Mouse (Mus musculus) ovary, adult 2 months (tissue): ENCODE results near the gene Tdrkh. TPM values are rescaled to one million over a fixed set of nuclear protein-coding genes. Genes with fewer than 3 reads are reported as not detected.

Experiments
- polyA plus RNA-seq: library from polyadenylated mRNA; depleted of rRNA; stranded (reverse); fragments of >200 nt; gene quantifications from 2 replicates; pipeline ENCODE4 v1.2.3, GENCODE M21; 2012; rRNA removed

Tdrkh gene
- polyA plus RNA-seq: 0.12 and 0.98 TPM in 2 replicates

DNA sequence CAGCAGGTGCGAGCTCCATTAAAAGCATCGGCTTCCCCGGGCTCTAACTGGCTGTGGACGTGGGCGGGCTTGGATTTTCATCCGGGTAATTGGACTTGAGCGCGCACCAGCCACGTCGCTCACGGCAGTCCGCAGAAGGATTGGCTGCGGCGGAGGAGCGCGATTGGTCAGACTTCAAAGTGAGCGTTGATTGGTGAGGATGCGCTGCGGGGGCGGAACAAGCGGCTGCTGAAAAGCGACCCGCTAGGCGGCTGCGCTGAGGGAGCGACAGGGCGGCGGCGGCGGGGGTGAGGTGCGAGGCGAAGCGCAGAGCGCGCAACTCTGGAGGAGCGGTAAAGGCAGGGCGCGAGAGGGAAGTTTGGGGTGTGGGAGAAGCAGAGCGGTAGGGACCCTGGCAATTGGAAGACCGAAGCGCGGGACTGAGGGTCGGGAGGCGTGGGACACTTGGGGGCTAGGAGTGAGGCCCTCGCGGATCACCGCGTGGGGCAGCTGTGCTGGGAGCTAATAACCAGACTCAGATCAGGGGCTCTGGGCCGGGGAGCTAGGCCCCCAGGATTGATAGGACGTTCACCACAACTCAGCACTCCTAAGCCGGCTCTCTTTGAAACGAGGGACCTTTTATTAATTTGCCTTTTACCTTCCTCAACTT, at the start of gene Tdrkh:
TSS of gene Tdrkh (plus strand) at position 243 of the 649 bp plus-strand sequence.

DNA sequence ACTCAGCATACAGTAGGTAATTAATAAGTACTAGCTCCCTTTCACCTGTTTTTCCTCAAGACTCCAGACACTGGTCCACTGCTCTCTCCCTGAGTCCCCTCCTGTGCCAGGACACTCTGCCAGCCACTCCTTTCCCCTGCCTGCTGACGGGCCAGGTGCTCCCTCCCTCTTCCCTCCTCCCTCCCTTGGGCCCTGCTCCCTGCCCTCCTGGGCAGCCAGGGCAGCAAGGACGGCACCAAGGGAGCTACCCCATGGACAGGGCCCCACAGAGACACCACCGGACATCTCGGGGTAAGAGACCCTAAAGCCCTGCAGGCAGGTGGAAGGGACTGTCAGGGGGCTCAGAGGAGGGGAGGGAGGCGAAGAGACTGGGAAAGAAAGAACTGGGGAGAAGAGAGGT, 40.4 kb upstream of the Tdrkh start, which contains the start of gene Rorc:
TSS of gene Rorc (plus strand) at position 154 of the 400 bp plus-strand sequence.

DNA sequence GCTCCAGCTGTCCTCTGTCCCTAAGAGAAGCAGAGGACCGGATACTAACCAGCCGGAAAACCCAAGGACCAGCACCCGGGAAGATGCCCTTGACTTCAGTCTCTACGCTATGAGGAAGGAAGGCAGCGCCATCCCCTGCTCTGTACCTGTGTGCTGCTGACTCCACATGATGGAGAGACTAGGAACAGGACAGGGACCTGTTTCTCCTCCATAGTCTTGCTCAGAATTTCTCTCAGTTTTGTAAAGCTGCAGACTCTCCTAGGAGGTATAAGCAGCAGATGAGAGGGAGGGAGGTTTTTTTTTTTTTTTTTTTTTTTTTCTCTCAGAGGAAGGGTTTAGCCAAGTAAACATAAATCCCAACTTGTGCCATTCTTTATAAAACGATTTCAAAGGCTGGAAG, 14.9 kb upstream of the Tdrkh start, which contains the start of gene Lingo4:
TSS of gene Lingo4 (plus strand) at position 301 of the 400 bp plus-strand sequence.

DNA sequence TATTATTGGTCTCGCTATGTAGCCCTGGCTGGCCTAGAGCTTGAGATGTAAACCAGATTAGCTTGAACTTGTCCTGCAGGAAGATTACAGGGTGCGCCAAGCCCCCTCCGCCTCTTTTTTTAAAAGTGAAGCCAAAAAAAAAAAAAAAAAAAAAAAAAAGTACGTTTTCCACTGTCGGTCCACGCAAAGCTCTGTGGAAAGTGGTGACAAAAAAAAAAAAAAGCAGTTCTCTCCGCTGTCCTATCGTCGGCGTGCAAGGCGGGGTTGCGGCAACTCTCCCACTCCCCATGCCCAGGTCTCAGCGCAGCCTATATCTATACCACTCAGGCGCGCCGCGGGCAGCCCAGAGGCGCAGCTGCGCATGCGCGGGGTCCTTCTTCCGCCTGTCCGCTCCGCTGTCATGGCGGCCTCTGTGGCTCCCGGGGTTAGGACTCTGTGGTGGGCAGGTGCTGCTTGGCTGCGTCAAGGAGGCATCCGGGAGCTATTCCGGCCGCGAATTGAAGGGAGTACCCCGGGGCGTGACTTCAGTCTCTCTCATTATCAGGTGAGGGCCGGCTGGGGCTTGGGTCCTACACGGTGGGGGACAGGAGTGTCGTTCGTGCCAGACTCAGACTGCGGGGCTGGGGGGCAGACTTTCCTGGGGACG, 30.0 kb downstream of the Tdrkh start, which contains the start of gene Mrpl9:
TSS of gene Mrpl9 (plus strand) at position 368 of the 646 bp plus-strand sequence.

DNA sequence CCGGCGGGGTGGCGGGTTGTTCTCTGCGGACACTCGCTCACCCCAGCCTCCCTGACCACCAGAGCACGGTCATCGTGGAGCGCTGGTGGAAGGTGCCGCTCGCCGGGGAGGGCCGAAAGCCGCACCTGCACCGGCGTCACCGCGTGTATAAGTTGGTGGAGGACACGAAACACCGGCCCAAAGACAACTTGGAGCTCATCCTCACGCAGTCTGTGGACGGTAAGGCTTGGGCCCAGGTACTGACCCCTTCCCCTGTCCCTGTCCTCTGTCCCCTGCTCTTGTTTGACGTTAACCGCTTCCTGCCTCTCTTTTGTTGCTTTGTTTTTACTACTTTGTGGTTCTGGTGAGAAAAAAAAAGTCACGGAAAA, 30.5 kb downstream of the Tdrkh start, which contains the start of gene Oaz3:
TSS of gene Oaz3 (minus strand) at position 319 of the 368 bp plus-strand sequence.

DNA sequence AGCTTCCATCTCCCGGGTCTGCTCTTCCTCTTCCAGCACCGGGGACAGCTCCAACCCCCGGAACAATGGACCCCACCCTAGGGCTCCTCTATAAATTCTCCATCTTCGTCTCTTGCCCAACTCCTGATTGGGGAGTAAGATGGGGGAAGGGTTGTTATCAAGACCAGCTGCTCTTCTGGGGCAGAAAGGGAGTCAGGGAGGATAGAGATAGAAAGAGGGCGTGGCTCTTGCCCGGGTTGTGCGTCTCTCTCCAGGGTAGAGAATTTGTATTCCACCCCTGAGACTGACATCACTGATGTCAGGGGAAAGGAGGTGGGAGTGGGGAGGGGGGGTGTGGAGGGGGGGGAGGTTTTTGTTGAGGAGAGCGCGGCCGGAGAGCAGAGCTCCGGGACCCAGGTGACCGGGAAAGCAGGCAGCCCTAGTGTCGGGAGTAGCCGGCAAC, 64.9 kb downstream of the Tdrkh start, which contains the start of gene Celf3:
TSS of gene Celf3 (plus strand) at position 315 of the 442 bp plus-strand sequence.

DNA sequence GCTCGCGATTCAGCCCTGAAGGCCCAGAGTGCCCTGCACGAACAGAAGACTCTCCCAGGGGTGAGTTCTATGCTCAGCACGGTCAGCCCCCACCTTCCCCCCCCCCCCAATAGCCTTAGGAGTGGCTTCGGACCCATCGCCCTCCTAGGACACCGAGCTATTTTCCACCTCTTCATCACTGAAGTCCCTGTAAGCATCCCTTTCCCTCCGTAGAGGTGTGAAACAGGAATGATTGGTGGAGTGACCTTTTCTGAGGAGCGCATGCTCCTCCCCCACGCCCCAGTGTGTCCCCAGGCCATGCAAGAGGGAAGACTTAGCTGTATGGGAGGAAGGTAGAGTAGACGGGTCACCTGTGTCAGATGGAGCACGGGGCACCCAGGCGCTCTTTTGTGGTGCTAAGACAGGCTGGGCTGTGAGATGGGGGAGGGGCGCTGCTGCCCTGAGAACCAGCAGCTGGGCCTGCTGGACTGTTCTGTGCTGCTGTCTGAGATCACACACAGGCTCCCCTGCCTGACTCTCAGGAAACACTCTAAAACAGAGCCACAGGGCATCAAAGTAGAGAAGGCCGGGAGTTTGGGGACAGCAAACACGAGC, 67.3 kb downstream of the Tdrkh start, which contains the start of gene Riiad1:
TSS of gene Riiad1 (minus strand) at position 51 of the 594 bp plus-strand sequence.

Other genes with a start within 250 kb of the Tdrkh start
- gene Gm10696, start 235.1 kb upstream of the Tdrkh start, polyA plus RNA-seq: not detected in 2 replicates
- not detected in 2 replicates for gene Gm5286, start 216.6 kb upstream of the Tdrkh start, polyA plus RNA-seq
- gene Gm4778, start 149.2 kb upstream of the Tdrkh start, polyA plus RNA-seq: not detected in 2 replicates
- gene Them4, start 103.2 kb upstream of the Tdrkh start, polyA plus RNA-seq: 0.36 and 0.54 TPM in 2 replicates
- 0.69 and 1.2 TPM in 2 replicates for gene Them5, start 71.2 kb upstream of the Tdrkh start, polyA plus RNA-seq
- gene C2cd4d, start 50.8 kb upstream of the Tdrkh start, polyA plus RNA-seq: 4.8 and 7.8 TPM in 2 replicates
- 9.8 and 12.7 TPM in 2 replicates for gene Rorc, start 40.5 kb upstream of the Tdrkh start, polyA plus RNA-seq
- gene Lingo4, start 14.8 kb upstream of the Tdrkh start, polyA plus RNA-seq: 0.13 TPM in 1 of 2 replicates, not detected in the other
- 26.6 and 33.9 TPM in 2 replicates for gene Mrpl9, start 30.0 kb downstream of the Tdrkh start, polyA plus RNA-seq
- 0.17 TPM in 1 of 2 replicates, not detected in the other for gene Oaz3, start 30.6 kb downstream of the Tdrkh start, polyA plus RNA-seq
- gene Celf3, start 65.0 kb downstream of the Tdrkh start, polyA plus RNA-seq: 3.1 and 4.7 TPM in 2 replicates
- gene Riiad1, start 67.1 kb downstream of the Tdrkh start, polyA plus RNA-seq: 0.91 and 1.1 TPM in 2 replicates
- 7.8 and 9.6 TPM in 2 replicates for gene Snx27, start 169.4 kb downstream of the Tdrkh start, polyA plus RNA-seq
- gene Gm10972, start 229.8 kb downstream of the Tdrkh start, polyA plus RNA-seq: not detected in 2 replicates
- 7.7 and 8.7 TPM in 2 replicates for gene Tuft1, start 245.6 kb downstream of the Tdrkh start, polyA plus RNA-seq